Mouse (Mus musculus) olfactory bulb, adult 2 months (tissue): ENCODE results near the gene Naip1.

ENCODE experiments used
- CTCF ChIP-seq: fragments of 200-500 bp; IDR thresholded peaks from 2 replicates; pipeline ENCODE4 v1.5.1; 2012; ENCODE audit warnings: low read depth, mild to moderate bottlenecking, low read length, moderate library complexity; ENCODE audit not compliant: insufficient read depth
- POLR2A ChIP-seq: fragments of 200-500 bp; IDR thresholded peaks from 2 replicates; pipeline ENCODE4 v1.6.1; 2012; ENCODE audit warnings: mild to moderate bottlenecking, low read depth, low read length, moderate library complexity; ENCODE audit not compliant: insufficient read depth

DNA sequence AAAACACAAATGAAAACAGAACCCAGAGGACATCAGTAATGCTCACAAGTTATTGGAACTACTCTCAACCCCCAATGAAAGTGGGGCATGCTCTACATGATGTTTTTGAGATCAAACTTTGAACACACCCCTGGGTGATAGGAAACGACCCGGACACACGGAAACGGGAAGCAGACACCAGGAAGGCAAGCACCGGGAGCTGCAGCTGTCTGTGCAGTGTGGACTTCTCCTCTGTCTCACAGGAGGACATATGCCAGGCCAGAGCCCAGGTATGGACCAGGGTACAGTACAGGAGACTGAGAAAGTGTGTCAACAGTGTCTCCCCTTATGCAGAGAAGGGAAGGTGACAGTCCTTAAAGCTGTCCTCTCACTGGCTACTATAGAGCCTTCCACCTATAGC, 43.5 kb downstream of the Naip1 start:
- no peak for TF ChIP-seq CTCF
- no peak for TF ChIP-seq POLR2A
